Mouse (Mus musculus) liver, postnatal 0 days (tissue): ENCODE results near the gene Tub.

Experiments used
- CTCF ChIP-seq: sonication (generic); IDR thresholded peaks from 2 replicates; pipeline ENCODE4 v1.5.1; 2016; ENCODE audit warnings: antibody characterized with exemption, low read depth
- EP300 ChIP-seq: IDR thresholded peaks from 2 replicates; pipeline ENCODE4 v1.6.1; 2016; ENCODE audit warnings: antibody characterized with exemption, low read depth, mild to moderate bottlenecking

- TF ChIP-seq EP300 (no peak), CTCF (no peak)
These were observed 64.7 kb downstream of the Tub start for GRCm38 (mm10) chr7:109014851-109015250.
